Mouse (Mus musculus) intestine, embryonic 16.5 days (tissue): ENCODE data around the gene Nfia. TPM values are rescaled to one million over a fixed set of nuclear protein-coding genes. Genes with fewer than 3 reads are reported as not detected.

ENCODE experiments used
- ATAC-seq: fragments of 200-750 bp; cut with Nextera tagmentation; 2 replicates; pipeline ENCODE4 v1.8.0; 2017; ENCODE audit warnings: moderate TSS enrichment, moderate library complexity
- H3K27ac ChIP-seq: fragments of 300-500 bp; sonication (generic); 2 replicates; pipeline ENCODE4 v1.5.1; 2014; ENCODE audit warnings: mild to moderate bottlenecking, low read length
- H3K27me3 ChIP-seq: fragments of 300-500 bp; sonication (generic); replicated peaks from 2 replicates; pipeline ENCODE4 v1.6.1; 2014; ENCODE audit warnings: low read length, control low read depth, mixed read lengths; ENCODE audit not compliant: control insufficient read depth, insufficient read depth
- H3K36me3 ChIP-seq: fragments of 300-500 bp; sonication (generic); 2 replicates; pipeline ENCODE4 v1.6.1; 2014; ENCODE audit warnings: low read length, control low read depth; ENCODE audit not compliant: control insufficient read depth, insufficient read depth
- H3K4me1 ChIP-seq: fragments of 300-500 bp; sonication (generic); 2 replicates; pipeline ENCODE4 v1.6.1; 2014; ENCODE audit warnings: low read length, control low read depth, mixed read lengths; ENCODE audit not compliant: control insufficient read depth, insufficient read depth
- H3K4me2 ChIP-seq: fragments of 300-500 bp; sonication (generic); 2 replicates; pipeline ENCODE4 v1.6.1; 2014; ENCODE audit warnings: low read depth, low read length, control low read depth
- H3K4me3 ChIP-seq: fragments of 300-500 bp; sonication (generic); 2 replicates; pipeline ENCODE4 v1.5.1; 2014; ENCODE audit warnings: mild to moderate bottlenecking, low read length
- H3K9ac ChIP-seq: fragments of 300-500 bp; sonication (generic); 2 replicates; pipeline ENCODE4 v1.6.1; 2014; ENCODE audit warnings: low read depth, low read length
- H3K9me3 ChIP-seq: fragments of 300-500 bp; sonication (generic); 2 replicates; pipeline ENCODE4 v1.6.1; 2016; ENCODE audit warnings: low read length, control low read depth; ENCODE audit not compliant: control insufficient read depth
- WGBS: fragments of 180-500 bp; shearing (Covaris S2); extraction: QIAGEN DNeasy Blood & Tissue Kit; methylation state at CpG from one replicate; pipeline ENCODE4 v1.1.7; 2014; 5-methylcytosine and 5-hydroxymethylcytosine counted together
- polyA plus RNA-seq: library from polyadenylated mRNA; unstranded; fragments of >200 nt; fragmentation: Nextera tagmentation; extraction: Ambion mirVana; gene quantifications from 2 replicates; pipeline ENCODE4 v1.2.1, GENCODE M21; 2015

Nfia gene
- polyA plus RNA-seq, 1 experiment from 2014 or later = 24.0 TPM

DNA sequence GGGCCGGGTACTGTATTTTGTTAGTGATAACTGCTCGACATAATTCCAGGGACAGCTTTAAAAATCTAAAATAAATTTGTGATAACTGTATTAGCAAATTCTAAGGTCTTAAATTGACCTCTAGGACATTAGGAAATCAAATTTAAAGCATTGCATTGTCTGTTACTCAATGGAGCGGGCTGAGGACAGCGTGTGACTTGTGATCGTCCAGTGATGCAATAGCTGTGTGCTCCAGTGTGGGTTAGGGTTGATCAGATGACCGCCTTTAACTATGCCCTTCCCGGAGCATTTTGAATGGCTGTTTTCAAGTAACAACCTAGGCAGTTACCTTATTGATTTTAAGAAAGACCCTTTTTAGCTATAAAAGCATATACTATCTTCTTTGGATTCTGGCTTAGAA, 42.0 kb downstream of the Nfia start:
- no peak for ATAC-seq
- Histone ChIP-seq H3K9ac (no peak overlapping the region), H3K4me3 (no peak overlapping the region), H3K9me3 (no peaks in the 10 kb centered on the region), H3K36me3 (no peaks in the 10 kb centered on the region), H3K4me2 (no peak overlapping the region), H3K4me1 (no peaks in the 10 kb centered on the region), H3K27me3 (no peaks in the 10 kb centered on the region), H3K27ac (no peak overlapping the region)
- WGBS = 89% methylated on average over 7 of the region's 7 CpGs

DNA sequence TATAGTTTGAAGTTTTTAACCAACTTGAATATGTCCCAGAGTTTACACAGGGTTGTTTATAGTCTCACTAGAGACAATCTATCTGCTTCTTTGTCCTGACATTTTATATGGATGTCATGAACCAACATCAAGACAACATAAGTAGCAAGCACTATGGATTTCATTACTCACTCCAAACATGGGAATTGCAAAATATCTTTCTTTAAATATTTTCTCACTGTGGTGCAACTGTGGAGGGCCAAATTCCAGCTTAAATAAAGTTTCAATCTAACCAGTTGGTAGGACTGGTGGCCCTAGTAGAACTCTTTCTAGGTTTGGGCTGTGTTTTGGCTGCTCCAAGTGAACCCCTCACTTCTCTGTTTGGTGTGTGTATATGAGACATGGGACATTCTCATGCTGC, 43.5 kb downstream of the Nfia start:
- H3K27me3 ChIP-seq = no peaks in the 10 kb centered on the region
- no peaks in the 10 kb centered on the region for H3K4me1 ChIP-seq
- H3K27ac ChIP-seq = no peak overlapping the region
- no peak overlapping the region for H3K9ac ChIP-seq
- no peak overlapping the region for H3K4me3 ChIP-seq
- no peaks in the 10 kb centered on the region for H3K9me3 ChIP-seq
- no peak for ATAC-seq
- H3K36me3 ChIP-seq = no peaks in the 10 kb centered on the region
- no peak overlapping the region for H3K4me2 ChIP-seq

DNA sequence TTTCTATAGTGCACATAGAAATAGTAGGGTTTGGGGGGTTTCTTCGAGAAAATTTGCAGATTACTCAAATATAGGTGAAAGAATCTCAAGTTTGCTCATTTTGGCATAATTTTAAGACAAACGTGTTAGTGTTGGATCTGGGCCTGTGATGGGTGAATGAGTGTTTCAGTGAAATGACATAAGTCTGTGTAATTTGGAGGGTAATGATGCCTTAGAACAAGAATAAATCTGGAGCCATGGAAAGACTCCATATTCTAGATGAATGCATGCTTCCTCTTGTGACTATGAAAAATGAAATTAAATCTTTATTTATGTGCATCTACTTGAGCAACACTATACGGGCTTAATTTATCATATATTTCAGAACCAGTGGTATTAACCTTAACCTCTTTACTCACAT, 44.2 kb downstream of the Nfia start:
- no peaks in the 10 kb centered on the region for H3K36me3 ChIP-seq
- H3K27ac ChIP-seq = no peak overlapping the region
- ATAC-seq = no peak
- no peaks in the 10 kb centered on the region for H3K27me3 ChIP-seq
- 81% methylated on average over 3 of the region's 3 CpGs for WGBS
- no peaks in the 10 kb centered on the region for H3K4me1 ChIP-seq
- no peak overlapping the region for H3K4me2 ChIP-seq
- no peak overlapping the region for H3K4me3 ChIP-seq
- H3K9me3 ChIP-seq = no peaks in the 10 kb centered on the region
- H3K9ac ChIP-seq = no peak overlapping the region

DNA sequence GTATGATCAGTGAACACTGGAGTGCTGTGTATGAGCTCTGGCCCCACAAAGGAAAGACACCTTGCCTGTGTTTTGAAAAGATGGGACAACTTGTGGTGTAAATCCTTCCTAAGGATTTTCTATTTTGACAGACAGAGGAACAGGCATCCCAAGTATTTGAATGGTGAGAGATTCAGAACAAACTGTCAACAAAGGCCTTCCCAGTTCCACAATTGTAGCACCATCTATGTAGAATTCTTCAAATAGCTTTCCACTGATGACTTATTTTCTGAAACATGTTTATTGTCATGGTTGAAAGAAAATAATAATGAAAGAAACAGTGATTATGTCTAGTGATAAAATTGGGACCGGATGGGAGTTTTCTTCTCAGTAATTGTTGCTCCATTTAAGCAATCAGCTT, 45.2 kb downstream of the Nfia start:
- no peak overlapping the region for H3K9ac ChIP-seq
- WGBS = 73% methylated on average over 1 of the region's 1 CpGs
- H3K4me1 ChIP-seq = no peaks in the 10 kb centered on the region
- no peak overlapping the region for H3K4me2 ChIP-seq
- no peak overlapping the region for H3K4me3 ChIP-seq
- no peak overlapping the region for H3K27ac ChIP-seq
- H3K36me3 ChIP-seq = no peaks in the 10 kb centered on the region
- no peaks in the 10 kb centered on the region for H3K27me3 ChIP-seq
- no peak for ATAC-seq
- no peaks in the 10 kb centered on the region for H3K9me3 ChIP-seq

DNA sequence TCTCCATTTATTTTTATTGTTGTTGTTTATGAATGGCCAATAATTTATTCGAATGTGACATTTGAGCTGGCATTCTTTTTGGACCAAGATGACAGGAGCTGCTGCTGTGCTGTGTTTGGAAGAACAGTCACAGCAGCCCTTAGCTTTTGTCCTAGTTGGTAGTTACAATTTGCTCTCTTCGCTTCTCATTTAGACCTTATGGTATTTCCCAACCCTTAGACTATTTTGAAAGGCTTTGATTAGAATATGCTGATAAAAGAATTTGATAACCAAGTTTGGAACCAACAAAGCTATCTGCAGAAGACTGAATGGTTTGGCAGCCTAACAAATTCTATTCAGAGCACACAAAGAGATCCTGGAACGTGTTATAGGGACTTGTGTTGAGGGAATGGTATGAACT, 46.0 kb downstream of the Nfia start:
- no peak overlapping the region for H3K4me3 ChIP-seq
- H3K4me2 ChIP-seq = no peak overlapping the region
- WGBS = 86% methylated on average over 3 of the region's 3 CpGs
- H3K4me1 ChIP-seq = no peaks in the 10 kb centered on the region
- no peak for ATAC-seq
- no peak overlapping the region for H3K9ac ChIP-seq
- no peaks in the 10 kb centered on the region for H3K27me3 ChIP-seq
- H3K9me3 ChIP-seq = no peaks in the 10 kb centered on the region
- H3K27ac ChIP-seq = no peak overlapping the region
- H3K36me3 ChIP-seq = no peaks in the 10 kb centered on the region

DNA sequence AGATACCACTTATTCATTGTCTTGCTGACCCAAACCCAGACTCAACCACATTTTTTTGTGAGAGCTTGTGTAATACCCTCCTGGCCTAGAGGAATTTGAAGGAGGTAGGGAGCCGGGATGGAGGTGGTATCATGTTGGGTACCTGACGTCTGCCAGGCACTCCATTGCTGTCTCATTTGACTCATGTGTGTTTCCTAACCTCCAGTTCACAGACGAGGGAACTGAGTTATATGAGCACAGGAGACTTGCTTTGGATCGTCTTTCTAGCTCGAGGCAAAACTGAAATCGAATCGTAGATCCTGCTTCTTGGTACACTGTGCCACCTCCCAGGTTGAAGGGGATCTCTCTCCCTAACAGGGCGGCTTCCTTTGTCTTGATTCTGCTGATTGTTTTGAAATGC, 46.6 kb downstream of the Nfia start:
- no peak overlapping the region for H3K9ac ChIP-seq
- WGBS = 75% methylated on average over 8 of the region's 8 CpGs
- H3K27ac ChIP-seq = no peak overlapping the region
- H3K9me3 ChIP-seq = no peaks in the 10 kb centered on the region
- H3K4me3 ChIP-seq = no peak overlapping the region
- no peaks in the 10 kb centered on the region for H3K36me3 ChIP-seq
- no peak for ATAC-seq
- no peak overlapping the region for H3K4me2 ChIP-seq
- H3K27me3 ChIP-seq = no peaks in the 10 kb centered on the region
- H3K4me1 ChIP-seq = no peaks in the 10 kb centered on the region

DNA sequence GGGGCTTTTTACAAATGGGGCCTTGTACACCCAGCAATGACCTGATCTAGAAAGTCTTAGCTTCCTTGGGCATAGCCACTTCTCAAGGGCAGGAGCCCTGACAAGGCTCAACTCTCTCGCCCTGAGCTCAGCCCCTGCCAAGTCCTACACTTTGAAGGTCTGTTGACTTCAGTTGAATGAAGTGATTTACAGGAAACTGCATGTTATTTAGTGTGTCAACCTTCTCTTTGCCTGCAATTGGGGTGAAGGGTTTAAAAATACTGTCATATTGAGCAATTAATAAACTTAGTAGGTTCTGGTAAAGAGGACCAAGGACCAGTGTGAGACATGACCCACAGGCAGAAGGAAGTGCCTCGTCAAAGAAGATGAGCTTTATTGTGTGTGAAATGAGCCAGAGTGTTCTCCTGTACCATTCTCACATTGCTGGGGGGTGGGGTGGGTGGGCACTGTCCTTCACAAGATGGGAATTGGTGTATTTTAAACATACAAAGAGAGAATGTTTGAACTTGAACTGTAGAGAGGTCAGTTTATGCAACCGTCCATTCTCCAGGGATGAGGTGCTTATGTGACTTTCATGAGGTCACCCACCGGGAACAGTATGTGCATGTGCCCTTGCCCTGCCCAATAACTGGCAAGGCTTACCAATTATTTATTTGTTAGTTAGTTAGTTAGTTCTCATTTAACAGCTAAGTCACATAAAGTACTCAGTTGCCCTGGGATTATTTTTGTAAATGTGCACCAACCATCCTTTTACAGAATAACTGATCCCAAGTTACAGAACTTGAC, 48.1 kb downstream of the Nfia start:
- ATAC-seq = no peak
- Histone ChIP-seq H3K4me1 (no peaks in the 10 kb centered on the region), H3K27me3 (no peaks in the 10 kb centered on the region), H3K4me3 (no peak overlapping the region), H3K4me2 (no peak overlapping the region), H3K9me3 (no peaks in the 10 kb centered on the region), H3K9ac (no peak overlapping the region), H3K27ac (no peak overlapping the region), H3K36me3 (no peaks in the 10 kb centered on the region)
- 68% methylated on average over 4 of the region's 4 CpGs for WGBS

DNA sequence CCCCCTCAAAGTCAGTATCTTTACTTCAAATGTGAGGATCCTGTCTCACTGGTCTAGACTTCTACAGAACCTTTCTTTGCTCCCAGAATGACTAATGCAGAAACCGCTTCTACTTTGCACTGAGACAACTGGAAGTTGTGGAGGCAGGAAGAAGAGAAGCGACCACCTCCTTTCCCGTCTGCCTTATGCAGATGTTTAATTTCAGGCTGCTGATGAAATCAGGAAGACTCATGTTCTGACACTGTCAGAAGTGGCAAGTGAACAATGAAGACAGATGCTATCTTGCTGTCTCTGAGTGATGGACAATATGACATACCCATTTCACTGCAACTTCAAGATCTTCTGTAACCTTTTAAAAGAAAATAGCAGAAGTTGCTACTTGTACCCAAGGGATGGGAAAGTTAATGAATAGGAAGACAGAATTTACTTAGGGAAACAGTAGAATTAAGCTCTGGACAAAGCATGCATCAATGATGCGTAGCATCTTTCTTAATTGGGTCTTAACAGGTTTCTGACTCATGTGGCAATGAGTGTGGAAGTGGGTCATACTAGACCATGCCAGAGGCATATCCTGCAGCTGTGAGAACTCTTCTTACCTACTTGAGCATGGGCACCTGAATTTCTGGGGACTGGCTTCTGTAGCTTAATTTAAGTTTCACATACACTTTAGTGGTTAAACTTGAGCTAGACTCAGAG, 49.2 kb downstream of the Nfia start:
- Histone ChIP-seq H3K4me3 (no peak overlapping the region), H3K36me3 (no peaks in the 10 kb centered on the region), H3K27ac (no peak overlapping the region), H3K27me3 (no peaks in the 10 kb centered on the region), H3K4me1 (no peaks in the 10 kb centered on the region), H3K9me3 (no peaks in the 10 kb centered on the region), H3K9ac (no peak overlapping the region), H3K4me2 (no peak overlapping the region)
- WGBS = 85% methylated on average over 4 of the region's 4 CpGs
- ATAC-seq = no peak

DNA sequence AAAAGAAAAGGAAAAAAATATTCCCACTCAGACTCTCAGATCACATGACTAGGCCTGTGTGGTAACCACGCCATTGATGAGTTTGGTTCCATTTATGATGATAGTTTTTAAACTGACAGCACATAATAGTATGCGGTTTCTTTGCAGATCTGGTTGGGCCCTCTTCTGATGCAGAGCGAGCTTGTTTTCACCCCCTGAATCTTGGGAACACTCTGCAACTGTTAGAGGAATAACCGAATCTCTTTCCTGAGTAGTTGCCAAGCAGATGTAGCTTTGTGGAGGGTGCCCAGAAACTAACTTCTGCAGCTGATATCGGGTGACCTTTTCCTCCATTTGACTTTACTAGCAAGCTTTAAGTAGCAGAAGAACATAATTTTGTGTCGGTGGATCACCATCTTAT, 51.0 kb downstream of the Nfia start:
- Histone ChIP-seq H3K4me1 (no peaks in the 10 kb centered on the region), H3K27me3 (no peaks in the 10 kb centered on the region), H3K9me3 (no peaks in the 10 kb centered on the region), H3K9ac (no peak overlapping the region), H3K36me3 (no peaks in the 10 kb centered on the region), H3K4me2 (no peak overlapping the region), H3K4me3 (no peak overlapping the region), H3K27ac (no peak overlapping the region)
- WGBS = 89% methylated on average over 6 of the region's 6 CpGs
- ATAC-seq = no peak
